Mouse (Mus musculus) CH12.LX (cell line): ENCODE measurements around the gene Slc26a8. TPM values are rescaled to one million over a fixed set of nuclear protein-coding genes. Genes with fewer than 3 reads are reported as not detected.

ENCODE experiments used
- DNase-seq: peaks from one replicate; pipeline ENCODE4 v3.0.0-alpha.2; 2013; ENCODE audit errors: extremely low read depth
- H3K27ac ChIP-seq: 2 replicates; pipeline ENCODE4 v1.5.1; 2012; ENCODE audit warnings: low read depth, mild to moderate bottlenecking, control low read depth, moderate library complexity; ENCODE audit not compliant: insufficient read depth
- H3K27me3 ChIP-seq: replicated peaks from 2 replicates; pipeline ENCODE3; 2012; ENCODE audit warnings: inconsistent platforms
- H3K36me3 ChIP-seq, 2 experiments: replicated peaks in 1 of 2; 2 replicates each; pipeline versions ENCODE3 to v1.6.1; 2012; ENCODE audit warnings: inconsistent platforms in 1 of 2, low read length in 1 of 2, mild to moderate bottlenecking in 1 of 2, mixed read lengths in 1 of 2, moderate library complexity in 1 of 2; ENCODE audit not compliant: control insufficient read depth in 1 of 2, insufficient read depth in 1 of 2
- H3K4me1 ChIP-seq, 2 experiments: 2 replicates each; pipeline ENCODE4 v1.6.1; 2012; ENCODE audit warnings: inconsistent platforms in 1 of 2, moderate library complexity in 1 of 2; ENCODE audit not compliant: insufficient read depth in 2 of 2, control insufficient read depth in 1 of 2
- H3K4me2 ChIP-seq: 2 replicates; pipeline ENCODE4 v1.6.1; 2012; ENCODE audit warnings: low read depth, mild to moderate bottlenecking, control low read depth; ENCODE audit not compliant: poor library complexity, insufficient read depth, severe bottlenecking
- H3K4me3 ChIP-seq, 3 experiments: fragments of 150-350 bp in 1 of 3; sonication (generic) in 1 of 3; replicated peaks in 1 of 3; 2 replicates each; pipeline versions ENCODE3 to v1.5.1; 2011 to 2012; ENCODE audit warnings: low read depth in 2 of 3, low read length in 2 of 3, mild to moderate bottlenecking in 2 of 3, moderate library complexity in 2 of 3, control low read depth in 1 of 3, improper control_type of control experiment in 1 of 3, inconsistent platforms in 1 of 3, mixed read lengths in 1 of 3; ENCODE audit not compliant: poor library complexity in 1 of 3
- H3K79me2 ChIP-seq: replicated peaks from 2 replicates; pipeline ENCODE4 v1.6.1; 2012; ENCODE audit warnings: mild to moderate bottlenecking, moderate library complexity; ENCODE audit not compliant: control insufficient read depth, poor library complexity, insufficient read depth, severe bottlenecking; ENCODE audit errors: extremely low read depth
- H3K9ac ChIP-seq: 2 replicates; pipeline ENCODE4 v1.6.1; 2012; ENCODE audit warnings: low read depth, mild to moderate bottlenecking, control low read depth, moderate library complexity; ENCODE audit not compliant: insufficient read depth
- H3K9me3 ChIP-seq: replicated peaks from 2 replicates; pipeline ENCODE3; 2012; ENCODE audit warnings: low read length, inconsistent platforms, mixed read lengths
- CHD2 ChIP-seq: IDR thresholded peaks from 2 replicates; pipeline ENCODE4 v1.6.1; 2011; ENCODE audit warnings: low read length, improper control_type of control experiment
- CTCF ChIP-seq, 2 experiments: IDR thresholded peaks in 1 of 2; conservative IDR thresholded peaks in 1 of 2; 2 replicates each; pipeline ENCODE4 v1.5.1; 2011 to 2012; ENCODE audit warnings: low read depth in 2 of 2, low read length in 2 of 2, improper control_type of control experiment in 1 of 2, inconsistent platforms in 1 of 2, mild to moderate bottlenecking in 1 of 2, moderate library complexity in 1 of 2
- ELF1 ChIP-seq: IDR thresholded peaks from 2 replicates; pipeline ENCODE4 v1.6.1; 2014; ENCODE audit warnings: low read depth, mild to moderate bottlenecking, inconsistent platforms, low read length, improper control_type of control experiment
- GABPA ChIP-seq: IDR thresholded peaks from 2 replicates; pipeline ENCODE4 v1.6.1; 2012; ENCODE audit warnings: low read depth, low read length, improper control_type of control experiment, inconsistent platforms; ENCODE audit not compliant: insufficient replicate concordance
- HCFC1 ChIP-seq: IDR thresholded peaks from 2 replicates; pipeline ENCODE4 v1.6.1; 2012; ENCODE audit warnings: low read depth, mild to moderate bottlenecking, inconsistent platforms, low read length, improper control_type of control experiment
- IRF4 ChIP-seq: IDR thresholded peaks from 2 replicates; pipeline ENCODE4 v1.6.1; 2014; ENCODE audit warnings: low read depth, mild to moderate bottlenecking, inconsistent platforms, low read length, improper control_type of control experiment
- JUND ChIP-seq: conservative IDR thresholded peaks from 2 replicates; pipeline ENCODE4 v1.6.1; 2011; ENCODE audit warnings: low read depth, low read length, improper control_type of control experiment
- MXI1 ChIP-seq: IDR thresholded peaks from 2 replicates; pipeline ENCODE4 v1.6.1; 2011; ENCODE audit warnings: mild to moderate bottlenecking, low read depth, low read length, improper control_type of control experiment
- PAX5 ChIP-seq: IDR thresholded peaks from 2 replicates; pipeline ENCODE4 v1.6.1; 2012; ENCODE audit warnings: low read length, inconsistent platforms, mixed read lengths
- RAD21 ChIP-seq: IDR thresholded peaks from 2 replicates; pipeline ENCODE4 v1.6.1; 2011; ENCODE audit warnings: low read depth, mild to moderate bottlenecking, low read length, improper control_type of control experiment, moderate library complexity
- RCOR1 ChIP-seq: conservative IDR thresholded peaks from 2 replicates; pipeline ENCODE4 v1.6.1; 2012; ENCODE audit warnings: low read depth, mild to moderate bottlenecking, inconsistent platforms, low read length, improper control_type of control experiment
- SMC3 ChIP-seq: IDR thresholded peaks from 2 replicates; pipeline ENCODE4 v1.6.1; 2011; ENCODE audit warnings: low read depth, low read length, improper control_type of control experiment
- TCF12 ChIP-seq: IDR thresholded peaks from 2 replicates; pipeline ENCODE4 v1.6.1; 2014; ENCODE audit warnings: low read depth, mild to moderate bottlenecking, inconsistent platforms, low read length, improper control_type of control experiment
- ZKSCAN1 ChIP-seq: IDR thresholded peaks from 2 replicates; pipeline ENCODE4 v1.6.1; 2012; ENCODE audit warnings: low read depth, inconsistent platforms, low read length, improper control_type of control experiment, borderline replicate concordance
- dilution Hi-C: fragments of 300-500 bp; cut with MboI; formaldehyde crosslinking; loops from 2 replicates; pipeline ENCODE4 v1.14.3; 2020; ENCODE audit warnings: low sequenced_read_pairs; ENCODE audit not compliant: extremely low pct_unique_long_range_greater_than_20kb, extremely low pct_ligation_motif_present
- in situ Hi-C: fragments of 300-500 bp; cut with MboI; formaldehyde crosslinking; loops from 3 replicates; pipeline ENCODE4 v1.14.3; 2019; ENCODE audit warnings: low sequenced_read_pairs, low pct_ligation_motif_present, low pct_unique_long_range_greater_than_20kb, mixed read lengths
- polyA plus RNA-seq: library from polyadenylated mRNA; unstranded; fragments of >175 nt; gene quantifications from 2 replicates; pipeline ENCODE4 v1.2.1, GENCODE M21; 2012; ENCODE audit warnings: low read depth; ENCODE audit not compliant: insufficient read length
- total RNA-seq, 2 experiments: library from RNA; depleted of rRNA; stranded (reverse); fragments of 300-350 nt in 1 of 2; fragments of >200 nt in 1 of 2; gene quantifications; 2 replicates each; pipeline ENCODE4 v1.2.3; 2012 to 2014

The Slc26a8 gene
- total and polyA plus RNA-seq, 3 experiments: 0.44 TPM; not detected in 2

GRCm38 (mm10) chr17:28707136-28707627 lies 17.1 kb upstream of the Slc26a8 start:
- Histone ChIP-seq H3K4me3 (no peak overlapping the region), H3K9me3 (no peaks in the 10 kb centered on the region), H3K27ac (no peak overlapping the region), H3K4me1 (peaks cover 11 to 68% of the 10 kb centered on the region in 2 experiments), H3K9ac (no peak overlapping the region), H3K27me3 (no peaks in the 10 kb centered on the region), H3K36me3 (peaks cover 0 to 21% of the 10 kb centered on the region in 2 experiments), H3K79me2 (peaks cover 6% of the 10 kb centered on the region; the same call in 1 of the 2 replicates), H3K4me2 (no peak overlapping the region)
- dilution Hi-C loops (no loop called here), in situ Hi-C loops (no loop called here)
- no peak for TF ChIP-seq IRF4
- no peak for DNase-seq

- in situ Hi-C loops: no loop called here
- TF ChIP-seq IRF4: no peak
- no peak for TF ChIP-seq SMC3
- TF ChIP-seq TCF12: no peak
- TF ChIP-seq MXI1: no peak
- TF ChIP-seq JUND: no peak
- no peak for TF ChIP-seq PAX5
- TF ChIP-seq RCOR1: no peak
- no peak for TF ChIP-seq CHD2
- no peak for TF ChIP-seq CTCF (conservative IDR thresholded peaks at IDR 0.05 in 1 of 2, IDR thresholded peaks at IDR 0.05 in 1 of 2; ENCODE audit: low read depth in 2 of 2, low read length in 2 of 2)
- no peak for TF ChIP-seq ZKSCAN1
- TF ChIP-seq GABPA: no peak
- TF ChIP-seq RAD21: no peak
- TF ChIP-seq HCFC1: no peak
- no peak for TF ChIP-seq ELF1
- H3K27ac ChIP-seq: no peak overlapping the region
- no peak for DNase-seq
- dilution Hi-C loops: no loop called here
- no peaks in the 10 kb centered on the region for H3K27me3 ChIP-seq
- H3K9ac ChIP-seq: no peak overlapping the region
- no peak overlapping the region for H3K4me3 ChIP-seq
- H3K9me3 ChIP-seq: no peaks in the 10 kb centered on the region
- no peak overlapping the region for H3K4me2 ChIP-seq
- H3K4me1 ChIP-seq: peaks cover 10 to 69% of the 10 kb centered on the region in 2 experiments
- H3K79me2 ChIP-seq: peaks cover 4% of the 10 kb centered on the region; the same call in 1 of the 2 replicates
- H3K36me3 ChIP-seq: peaks cover 0 to 24% of the 10 kb centered on the region in 2 experiments
These were observed 16.7 kb upstream of the Slc26a8 start for GRCm38 (mm10) chr17:28706697-28707096.

- H3K9me3 ChIP-seq: no peaks in the 10 kb centered on the region
- H3K4me2 ChIP-seq: no peak overlapping the region
- in situ Hi-C loops: no loop called here
- no peak for DNase-seq
- TF ChIP-seq CTCF (conservative IDR thresholded peaks at IDR 0.05 in 1 of 2, IDR thresholded peaks at IDR 0.05 in 1 of 2; ENCODE audit: low read depth in 2 of 2, low read length in 2 of 2): no peak
- H3K27me3 ChIP-seq: no peaks in the 10 kb centered on the region
- H3K4me3 ChIP-seq: no peak overlapping the region
- peaks cover 0 to 31% of the 10 kb centered on the region in 2 experiments for H3K36me3 ChIP-seq
- H3K27ac ChIP-seq: no peak overlapping the region
- H3K79me2 ChIP-seq: peaks cover 19% of the 10 kb centered on the region
- H3K4me1 ChIP-seq: peaks cover 21 to 70% of the 10 kb centered on the region in 2 experiments
- dilution Hi-C loops: no loop called here
- H3K9ac ChIP-seq: no peak overlapping the region
These were observed 12.6 kb upstream of the Slc26a8 start for GRCm38 (mm10) chr17:28702646-28703045.
